Mouse (Mus musculus): ENCODE measurements around the gene Rad54l2. TPM values are rescaled to one million over a fixed set of nuclear protein-coding genes. Genes with fewer than 3 reads are reported as not detected.

Rad54l2 gene
- polyA plus RNA-seq, 1 experiment from 2014 or later: 7.8 TPM

DNA sequence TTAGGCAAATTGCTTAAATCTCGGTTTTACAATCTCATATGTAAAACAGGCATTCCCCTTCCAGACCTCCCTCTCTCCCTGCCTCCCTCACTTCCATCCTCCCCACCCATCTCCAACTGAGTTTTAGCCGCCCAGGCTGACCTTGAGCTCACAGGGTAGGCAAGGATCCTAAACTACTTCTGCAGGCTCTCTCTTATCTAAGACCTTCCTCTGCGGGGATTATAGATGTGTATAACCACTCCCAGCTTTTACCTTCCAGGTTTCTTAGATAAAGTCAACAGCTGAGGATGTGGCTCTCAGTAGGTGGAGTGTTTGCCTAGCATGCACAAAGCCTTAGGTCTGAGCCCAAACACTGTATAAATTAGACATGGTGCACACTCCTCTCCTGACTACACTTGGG is 18.8 kb downstream of the Rad54l2 start:
- Histone ChIP-seq H3K27ac (ENCODE audit: low read depth, low read length) (no peak overlapping the region), H3K4me2 (ENCODE audit: low read depth, low read length, severe bottlenecking) (no peak overlapping the region), H3K36me3 (ENCODE audit: control insufficient read depth, insufficient read depth, low read length) (no peaks in the 10 kb centered on the region), H3K9ac (ENCODE audit: low read length) (no peak overlapping the region), H3K27me3 (ENCODE audit: control insufficient read depth, insufficient read depth, low read length) (no peaks in the 10 kb centered on the region), H3K9me3 (ENCODE audit: control insufficient read depth, low read length) (no peaks in the 10 kb centered on the region), H3K4me3 (ENCODE audit: low read depth, low read length) (no peak overlapping the region), H3K4me1 (replicated peaks; ENCODE audit: control insufficient read depth, insufficient read depth, low read length) (no peaks in the 10 kb centered on the region)
- no peak for DNase-seq (ENCODE audit: low spot score)
- ATAC-seq (replicated peaks; ENCODE audit: low FRiP score): no peak
- 88% methylated on average over 3 of the region's 3 CpGs for WGBS

DNA sequence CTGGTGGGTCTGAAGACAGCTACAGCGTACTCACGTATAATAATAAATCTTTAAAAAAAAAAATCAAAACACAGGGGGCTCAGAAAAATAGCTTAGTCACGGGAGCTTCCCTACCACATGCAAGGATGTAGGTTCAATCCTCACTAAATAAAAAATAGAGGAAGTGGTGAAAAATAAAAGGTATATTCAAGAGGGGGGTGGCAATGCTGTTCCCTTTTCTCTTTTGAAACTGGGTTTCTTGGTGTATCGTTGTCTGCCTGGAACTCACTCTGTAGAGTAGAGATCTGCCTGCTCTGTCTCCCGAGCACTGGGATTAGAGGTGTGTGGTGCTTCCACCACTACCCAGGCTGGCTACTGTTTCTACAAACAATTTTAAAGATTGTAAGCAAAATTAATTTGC is 19.2 kb downstream of the Rad54l2 start:
- H3K4me2 ChIP-seq (ENCODE audit: low read depth, low read length, severe bottlenecking): no peak overlapping the region
- H3K9me3 ChIP-seq (ENCODE audit: control insufficient read depth, low read length): no peaks in the 10 kb centered on the region
- no peak for DNase-seq (ENCODE audit: low spot score)
- WGBS: 88% methylated on average over 5 of the region's 5 CpGs
- no peak for ATAC-seq (replicated peaks; ENCODE audit: low FRiP score)
- H3K9ac ChIP-seq (ENCODE audit: low read length): no peak overlapping the region
- H3K27ac ChIP-seq (ENCODE audit: low read depth, low read length): no peak overlapping the region
- no peak overlapping the region for H3K4me3 ChIP-seq (ENCODE audit: low read depth, low read length)
- H3K27me3 ChIP-seq (ENCODE audit: control insufficient read depth, insufficient read depth, low read length): no peaks in the 10 kb centered on the region
- H3K36me3 ChIP-seq (ENCODE audit: control insufficient read depth, insufficient read depth, low read length): no peaks in the 10 kb centered on the region
- H3K4me1 ChIP-seq (replicated peaks; ENCODE audit: control insufficient read depth, insufficient read depth, low read length): no peaks in the 10 kb centered on the region

DNA sequence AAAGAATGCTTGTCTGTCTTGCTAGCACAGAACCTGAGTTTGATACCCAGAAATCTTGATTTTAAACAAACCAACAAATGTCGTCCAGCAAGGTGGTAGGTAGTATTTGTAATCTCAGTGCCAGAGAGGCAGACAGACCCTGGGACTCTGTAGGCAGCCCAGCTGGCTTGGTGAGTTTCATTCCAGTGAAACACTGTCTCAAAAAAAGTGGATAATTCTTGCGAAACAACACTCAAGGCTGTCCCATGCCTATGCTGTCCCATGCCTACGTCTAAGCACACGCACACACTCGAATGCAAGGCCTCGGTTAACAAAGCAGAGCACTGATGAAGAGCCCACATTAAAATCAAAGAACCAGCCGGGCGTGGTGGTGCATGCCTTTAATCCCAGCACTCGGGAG is 32.6 kb downstream of the Rad54l2 start:
- no peaks in the 10 kb centered on the region; the same call in 1 of the 2 replicates for H3K36me3 ChIP-seq (ENCODE audit: control insufficient read depth, insufficient read depth, low read length)
- no peak for DNase-seq (ENCODE audit: low spot score)

DNA sequence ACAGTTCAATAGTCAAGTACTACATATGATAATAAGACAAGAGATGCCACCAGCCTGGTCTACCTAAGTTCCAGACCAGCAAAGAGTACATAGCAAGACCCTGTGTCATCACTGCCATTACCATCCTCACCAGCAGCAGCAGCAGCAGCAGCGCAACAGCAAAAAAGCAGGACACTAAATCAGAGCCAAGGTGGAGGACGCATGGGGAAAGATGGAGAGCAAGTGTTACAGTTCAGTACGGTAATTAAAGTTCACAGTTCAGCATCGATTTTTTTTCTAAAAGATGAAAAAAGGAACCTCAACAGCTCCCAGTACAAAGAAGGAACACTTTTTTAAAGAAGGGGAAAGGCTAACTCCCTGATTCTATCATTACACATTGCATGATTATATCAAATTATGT is 33.2 kb downstream of the Rad54l2 start:
- no peak overlapping the region for H3K27ac ChIP-seq (ENCODE audit: low read depth, low read length)
- H3K4me1 ChIP-seq (replicated peaks; ENCODE audit: control insufficient read depth, insufficient read depth, low read length): no peaks in the 10 kb centered on the region
- no peaks in the 10 kb centered on the region for H3K27me3 ChIP-seq (ENCODE audit: control insufficient read depth, insufficient read depth, low read length)
- no peaks in the 10 kb centered on the region; the same call in 1 of the 2 replicates for H3K36me3 ChIP-seq (ENCODE audit: control insufficient read depth, insufficient read depth, low read length)
- no peak overlapping the region for H3K9ac ChIP-seq (ENCODE audit: low read length)
- ATAC-seq (replicated peaks; ENCODE audit: low FRiP score): no peak
- H3K4me2 ChIP-seq (ENCODE audit: low read depth, low read length, severe bottlenecking): no peak overlapping the region
- DNase-seq (ENCODE audit: low spot score): no peak
- 93% methylated on average over 4 of the region's 4 CpGs for WGBS
- no peaks in the 10 kb centered on the region for H3K9me3 ChIP-seq (ENCODE audit: control insufficient read depth, low read length)
- H3K4me3 ChIP-seq (ENCODE audit: low read depth, low read length): no peak overlapping the region

More for the DNA sequence above, 32.6 kb downstream of the Rad54l2 start:
- no peak overlapping the region for H3K27ac ChIP-seq (ENCODE audit: low read depth, low read length)
- H3K9me3 ChIP-seq (ENCODE audit: control insufficient read depth, low read length): no peaks in the 10 kb centered on the region
- H3K4me3 ChIP-seq (ENCODE audit: low read depth, low read length): no peak overlapping the region
- H3K9ac ChIP-seq (ENCODE audit: low read length): no peak overlapping the region
- H3K4me1 ChIP-seq (replicated peaks; ENCODE audit: control insufficient read depth, insufficient read depth, low read length): no peaks in the 10 kb centered on the region
- H3K4me2 ChIP-seq (ENCODE audit: low read depth, low read length, severe bottlenecking): no peak overlapping the region
- no peak for ATAC-seq (replicated peaks; ENCODE audit: low FRiP score)
- 94% methylated on average over 9 of the region's 9 CpGs for whole genome bisulfite sequencing
- H3K27me3 ChIP-seq (ENCODE audit: control insufficient read depth, insufficient read depth, low read length): no peaks in the 10 kb centered on the region

DNA sequence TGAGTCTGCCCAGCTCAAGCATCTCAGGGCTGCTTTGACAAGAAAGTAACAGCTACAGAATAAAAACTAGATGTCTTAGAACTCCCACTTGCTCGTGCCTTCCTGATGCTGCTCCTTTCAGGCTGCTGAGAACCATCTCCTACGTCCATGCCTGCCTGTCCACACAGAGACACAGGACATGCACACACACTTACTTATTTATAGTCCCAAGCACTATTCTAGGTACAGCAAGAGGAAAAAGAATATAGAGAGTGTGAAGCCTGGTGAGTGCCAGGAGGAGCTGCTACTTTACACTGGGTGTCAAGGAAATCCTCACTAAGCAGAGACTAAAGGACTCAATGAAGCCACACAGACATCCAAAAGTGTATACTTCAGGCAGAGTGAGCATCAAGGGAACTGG is 34.7 kb downstream of the Rad54l2 start:
- H3K9me3 ChIP-seq (ENCODE audit: control insufficient read depth, low read length): no peaks in the 10 kb centered on the region
- no peak overlapping the region for H3K4me2 ChIP-seq (ENCODE audit: low read depth, low read length, severe bottlenecking)
- H3K9ac ChIP-seq (ENCODE audit: low read length): no peak overlapping the region
- ATAC-seq (replicated peaks; ENCODE audit: low FRiP score) (no peak), DNase-seq (ENCODE audit: low spot score) (no peak)
- 91% methylated on average over 2 of the region's 2 CpGs for WGBS
- H3K27ac ChIP-seq (ENCODE audit: low read depth, low read length): no peak overlapping the region
- no peaks in the 10 kb centered on the region; the same call in 1 of the 2 replicates for H3K36me3 ChIP-seq (ENCODE audit: control insufficient read depth, insufficient read depth, low read length)
- no peaks in the 10 kb centered on the region for H3K27me3 ChIP-seq (ENCODE audit: control insufficient read depth, insufficient read depth, low read length)
- no peak overlapping the region for H3K4me3 ChIP-seq (ENCODE audit: low read depth, low read length)
- H3K4me1 ChIP-seq (replicated peaks; ENCODE audit: control insufficient read depth, insufficient read depth, low read length): no peaks in the 10 kb centered on the region

DNA sequence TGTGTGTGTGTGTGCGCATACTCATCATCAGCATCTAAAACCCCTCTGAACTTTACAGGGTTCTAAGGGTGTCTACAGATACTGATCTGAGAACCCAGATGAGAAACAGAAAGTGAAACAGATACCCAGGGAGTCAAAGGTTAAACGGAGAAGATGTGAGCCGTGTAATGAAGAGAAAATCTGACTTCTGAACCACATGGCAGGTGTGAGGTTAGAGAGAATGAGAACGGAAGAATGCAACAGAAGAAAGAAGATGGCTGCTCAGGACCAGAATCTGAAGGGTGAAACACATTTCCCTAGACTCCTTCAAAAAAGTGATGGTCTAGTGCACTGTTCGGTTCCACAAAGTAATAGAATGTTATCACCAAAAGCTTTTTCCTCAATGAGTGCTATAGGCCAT is 36.9 kb downstream of the Rad54l2 start:
- no peaks in the 10 kb centered on the region for H3K9me3 ChIP-seq (ENCODE audit: control insufficient read depth, low read length)
- H3K27ac ChIP-seq (ENCODE audit: low read depth, low read length): no peak overlapping the region
- no peak overlapping the region for H3K4me3 ChIP-seq (ENCODE audit: low read depth, low read length)
- DNase-seq (ENCODE audit: low spot score) (no peak), ATAC-seq (replicated peaks; ENCODE audit: low FRiP score) (no peak)
- WGBS: 93% methylated on average over 5 of the region's 5 CpGs
- H3K9ac ChIP-seq (ENCODE audit: low read length): no peak overlapping the region
- no peak overlapping the region for H3K4me2 ChIP-seq (ENCODE audit: low read depth, low read length, severe bottlenecking)
- H3K4me1 ChIP-seq (replicated peaks; ENCODE audit: control insufficient read depth, insufficient read depth, low read length): no peaks in the 10 kb centered on the region
- no peaks in the 10 kb centered on the region for H3K27me3 ChIP-seq (ENCODE audit: control insufficient read depth, insufficient read depth, low read length)
- H3K36me3 ChIP-seq (ENCODE audit: control insufficient read depth, insufficient read depth, low read length): no peaks in the 10 kb centered on the region; the same call in 1 of the 2 replicates

DNA sequence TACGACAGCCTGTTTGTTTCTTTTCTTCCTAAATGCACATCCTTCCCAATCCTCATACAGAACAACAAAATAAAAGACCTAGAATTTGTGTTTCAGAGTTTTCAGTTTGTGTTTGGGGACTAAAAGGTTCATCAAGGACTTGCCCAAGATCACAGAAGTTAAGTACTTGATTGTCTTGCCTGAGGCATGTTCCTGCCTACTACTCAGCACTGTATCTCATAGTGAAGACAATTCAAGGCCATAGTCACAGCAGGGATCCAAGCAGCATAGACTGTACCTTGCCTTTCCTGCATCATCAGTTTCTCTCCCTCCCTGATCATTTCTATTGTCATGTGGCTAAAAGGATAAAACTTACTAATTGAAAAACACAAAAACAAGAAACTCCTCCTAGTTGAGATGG is 49.0 kb downstream of the Rad54l2 start:
- H3K9me3 ChIP-seq (ENCODE audit: control insufficient read depth, low read length): no peaks in the 10 kb centered on the region
- no peak overlapping the region for H3K4me3 ChIP-seq (ENCODE audit: low read depth, low read length)
- no peaks in the 10 kb centered on the region for H3K4me1 ChIP-seq (replicated peaks; ENCODE audit: control insufficient read depth, insufficient read depth, low read length)
- DNase-seq (ENCODE audit: low spot score): no peak
- H3K27me3 ChIP-seq (ENCODE audit: control insufficient read depth, insufficient read depth, low read length): no peaks in the 10 kb centered on the region
- WGBS: 93% methylated on average over 1 of the region's 1 CpGs
- no peak overlapping the region for H3K27ac ChIP-seq (ENCODE audit: low read depth, low read length)
- H3K4me2 ChIP-seq (ENCODE audit: low read depth, low read length, severe bottlenecking): no peak overlapping the region
- H3K9ac ChIP-seq (ENCODE audit: low read length): no peak overlapping the region
- H3K36me3 ChIP-seq (ENCODE audit: control insufficient read depth, insufficient read depth, low read length): no peaks in the 10 kb centered on the region
- ATAC-seq (replicated peaks; ENCODE audit: low FRiP score): no peak

DNA sequence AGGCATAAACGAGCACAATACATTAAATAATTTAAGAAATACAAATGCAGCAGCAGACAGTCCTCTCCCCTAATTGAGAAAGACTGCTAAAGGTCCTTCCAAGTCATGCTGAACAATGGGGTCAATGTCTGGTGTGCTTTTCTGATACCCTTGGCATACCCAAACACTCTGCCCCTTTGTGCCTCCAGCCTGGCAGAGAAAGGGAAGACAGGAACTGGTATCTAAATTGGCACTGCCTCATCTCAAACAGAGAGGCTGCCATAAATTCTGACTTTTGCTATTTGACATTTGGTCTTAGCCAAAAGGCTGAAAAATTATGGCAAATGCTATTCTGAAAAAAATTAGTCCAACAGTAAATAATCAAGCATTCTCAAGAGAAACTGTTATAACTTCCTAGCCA is 49.9 kb downstream of the Rad54l2 start:
- no peak overlapping the region for H3K4me2 ChIP-seq (ENCODE audit: low read depth, low read length, severe bottlenecking)
- ATAC-seq (replicated peaks; ENCODE audit: low FRiP score) (no peak), DNase-seq (ENCODE audit: low spot score) (no peak)
- H3K4me3 ChIP-seq (ENCODE audit: low read depth, low read length): no peak overlapping the region
- H3K4me1 ChIP-seq (replicated peaks; ENCODE audit: control insufficient read depth, insufficient read depth, low read length): no peaks in the 10 kb centered on the region
- WGBS: 78% methylated on average over 1 of the region's 1 CpGs
- H3K36me3 ChIP-seq (ENCODE audit: control insufficient read depth, insufficient read depth, low read length): no peaks in the 10 kb centered on the region
- no peak overlapping the region for H3K27ac ChIP-seq (ENCODE audit: low read depth, low read length)
- H3K27me3 ChIP-seq (ENCODE audit: control insufficient read depth, insufficient read depth, low read length): no peaks in the 10 kb centered on the region
- no peaks in the 10 kb centered on the region for H3K9me3 ChIP-seq (ENCODE audit: control insufficient read depth, low read length)
- H3K9ac ChIP-seq (ENCODE audit: low read length): no peak overlapping the region

DNA sequence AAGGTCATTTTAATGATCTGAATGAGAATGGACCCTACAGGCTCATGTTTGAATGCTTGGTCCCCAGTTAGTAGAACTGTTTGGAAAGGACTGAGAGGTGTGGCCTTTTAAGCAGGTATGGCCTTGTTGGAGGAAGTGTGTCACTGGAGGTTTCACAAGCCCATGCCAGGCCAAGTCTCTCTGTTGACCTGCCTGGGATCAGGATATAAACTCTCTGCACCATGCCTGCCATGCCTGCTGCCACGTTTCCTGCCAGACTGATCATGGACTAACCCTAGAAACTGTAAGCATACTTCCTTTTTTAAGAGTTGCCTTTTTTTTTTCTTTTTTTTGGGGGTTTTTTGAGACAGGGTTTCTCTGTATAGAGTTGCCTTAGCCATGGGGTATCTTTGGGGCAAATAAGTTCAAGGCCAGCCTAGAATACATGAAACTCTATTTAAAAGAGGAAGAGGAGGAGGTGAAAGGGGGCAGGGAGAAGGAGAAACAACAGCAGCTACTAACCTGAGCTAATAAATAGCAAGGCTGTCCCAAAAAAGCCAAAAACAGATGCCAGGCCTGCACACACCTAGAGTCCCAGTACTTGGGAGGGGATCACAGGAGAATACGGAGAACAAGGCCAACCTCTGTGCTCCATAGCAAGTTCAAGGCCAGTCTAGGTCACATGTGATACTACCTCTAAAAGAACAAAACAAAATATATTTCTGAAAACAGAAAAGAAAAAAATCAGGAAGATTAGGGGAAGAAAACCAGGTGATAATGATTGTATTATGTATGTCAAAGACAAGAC is 50.6 kb downstream of the Rad54l2 start:
- 98% methylated on average over 2 of the region's 2 CpGs for WGBS
- no peak overlapping the region for H3K9ac ChIP-seq (ENCODE audit: low read length)

More for the DNA sequence above, 50.6 kb downstream of the Rad54l2 start:
- no peak for ATAC-seq (replicated peaks; ENCODE audit: low FRiP score)
- Histone ChIP-seq H3K9me3 (ENCODE audit: control insufficient read depth, low read length) (no peaks in the 10 kb centered on the region), H3K27me3 (ENCODE audit: control insufficient read depth, insufficient read depth, low read length) (no peaks in the 10 kb centered on the region), H3K36me3 (ENCODE audit: control insufficient read depth, insufficient read depth, low read length) (no peaks in the 10 kb centered on the region), H3K4me3 (ENCODE audit: low read depth, low read length) (no peak overlapping the region), H3K27ac (ENCODE audit: low read depth, low read length) (no peak overlapping the region), H3K4me2 (ENCODE audit: low read depth, low read length, severe bottlenecking) (no peak overlapping the region), H3K4me1 (replicated peaks; ENCODE audit: control insufficient read depth, insufficient read depth, low read length) (no peaks in the 10 kb centered on the region)
- DNase-seq (ENCODE audit: low spot score): no peak

Measured in forebrain, embryonic 11.5 days (tissue).